Mouse (Mus musculus) lung, postnatal 4 days (tissue): Measurements from ENCODE around the gene Ccdc85c.

Experiments used
- DNase-seq, 2 experiments: peaks; one replicate each; pipeline ENCODE4 v3.0.0; 2021

Gene Ccdc85c

GRCm38 (mm10) chr12:108238395-108239035 lies 36.7 kb downstream of the Ccdc85c start:
- no peak for DNase-seq

GRCm38 (mm10) chr12:108237300-108238006 lies 37.8 kb downstream of the Ccdc85c start:
- peak in 1 of 2 experiments; percentile 50 for DNase-seq

- DNase-seq, result no peak
Measured at GRCm38 (mm10) chr12:108235976-108236555, 39.2 kb downstream of the Ccdc85c start.

- DNase-seq, result no peak
Measured at GRCm38 (mm10) chr12:108234832-108235602, 40.2 kb downstream of the Ccdc85c start.

GRCm38 (mm10) chr12:108233736-108234135 lies 41.5 kb downstream of the Ccdc85c start:
- DNase-seq, result no peak

GRCm38 (mm10) chr12:108231901-108232300 lies 43.3 kb downstream of the Ccdc85c start:
- DNase-seq, result no peak

GRCm38 (mm10) chr12:108230821-108231794 lies 44.1 kb downstream of the Ccdc85c start:
- DNase-seq, result peak; percentile 67 to 70

GRCm38 (mm10) chr12:108230077-108230476 lies 45.1 kb downstream of the Ccdc85c start:
- no peak for DNase-seq

- no peak for DNase-seq
Measured at GRCm38 (mm10) chr12:108227527-108227926, 47.7 kb downstream of the Ccdc85c start.

- no peak for DNase-seq
Measured at GRCm38 (mm10) chr12:108226941-108227340, 48.3 kb downstream of the Ccdc85c start.

- DNase-seq, result no peak
Measured at GRCm38 (mm10) chr12:108226216-108226615, 49.0 kb downstream of the Ccdc85c start.

- DNase-seq, result peak in 1 of 2 experiments; percentile 51
Measured at GRCm38 (mm10) chr12:108225781-108226180, 49.4 kb downstream of the Ccdc85c start.

- DNase-seq, result no peak
Measured at GRCm38 (mm10) chr12:108223357-108223756, 51.9 kb downstream of the Ccdc85c start.

- no peak for DNase-seq
Measured at GRCm38 (mm10) chr12:108221712-108222111, 53.5 kb downstream of the Ccdc85c start.

- peak; percentile 51 to 56 for DNase-seq
Measured at GRCm38 (mm10) chr12:108221206-108221605, 54.0 kb downstream of the Ccdc85c start.

GRCm38 (mm10) chr12:108220621-108221020 lies 54.6 kb downstream of the Ccdc85c start:
- DNase-seq, result no peak

- no peak for DNase-seq
Measured at GRCm38 (mm10) chr12:108219825-108220616, 55.2 kb downstream of the Ccdc85c start.

- no peak for DNase-seq
Measured at GRCm38 (mm10) chr12:108219163-108219562, 56.1 kb downstream of the Ccdc85c start.

GRCm38 (mm10) chr12:108217572-108217971 lies 57.7 kb downstream of the Ccdc85c start:
- peak in 1 of 2 experiments; percentile 71 for DNase-seq

GRCm38 (mm10) chr12:108216611-108217370 lies 58.4 kb downstream of the Ccdc85c start:
- DNase-seq, result no peak
